Mouse (Mus musculus) adrenal gland, postnatal 36 days (tissue): ENCODE data around the gene Egfr. TPM values are rescaled to one million over a fixed set of nuclear protein-coding genes. Genes with fewer than 3 reads are reported as not detected.

Experiments used
- DNase-seq, 2 experiments: peaks; one replicate each; pipeline ENCODE4 v3.0.0; 2021; ENCODE audit warnings: mixed read lengths in 1 of 2
- long read RNA-seq, 2 experiments: library from polyadenylated mRNA; stranded (forward); transcript quantifications; one replicate each; pipeline ENCODE4 v2.0.0; 2021; ENCODE audit warnings: borderline sequencing depth in 2 of 2
- total RNA-seq, 2 experiments: library from RNA; stranded (reverse); gene quantifications; 2 replicates each; pipeline ENCODE4 v1.2.3; 2021

The Egfr gene
- total RNA-seq, result 10 to 100 TPM in 1 of 2 experiments, 1 to 10 TPM in 1; 9.0 to 16.4 TPM
- long read RNA-seq, experiment 1, partial matches to known transcripts, result 1 of 3 reads
- long read RNA-seq, experiment 1, other reads (novel, unspliced or antisense), result 2 of 3 reads
- long read RNA-seq, experiment 2, partial matches to known transcripts, result 1 of 2 reads
- long read RNA-seq, experiment 2, other reads (novel, unspliced or antisense), result 1 of 2 reads

DNA sequence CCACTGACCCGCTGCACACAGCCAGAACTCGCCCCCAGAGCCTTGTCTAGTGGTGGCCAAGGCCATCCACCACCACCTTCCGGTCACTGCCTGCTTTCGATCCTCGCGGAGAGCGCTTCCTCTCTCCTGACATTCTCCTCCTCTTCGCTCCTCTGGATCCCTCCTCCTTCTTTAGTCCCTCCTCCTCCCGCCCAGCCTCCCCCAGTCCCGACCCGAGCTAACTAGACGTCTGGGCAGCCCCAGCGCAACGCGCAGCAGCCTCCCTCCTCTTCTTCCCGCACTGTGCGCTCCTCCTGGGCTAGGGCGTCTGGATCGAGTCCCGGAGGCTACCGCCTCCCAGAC, at the start of gene Egfr:
Gene Egfr, plus strand, starts transcription at position 197 of the 342 bp plus-strand sequence.
- peak; percentile 69 for DNase-seq

- DNase-seq, result no peak
Observed at GRCm38 (mm10) chr11:16703221-16703620, 48.8 kb upstream of the Egfr start.

DNA sequence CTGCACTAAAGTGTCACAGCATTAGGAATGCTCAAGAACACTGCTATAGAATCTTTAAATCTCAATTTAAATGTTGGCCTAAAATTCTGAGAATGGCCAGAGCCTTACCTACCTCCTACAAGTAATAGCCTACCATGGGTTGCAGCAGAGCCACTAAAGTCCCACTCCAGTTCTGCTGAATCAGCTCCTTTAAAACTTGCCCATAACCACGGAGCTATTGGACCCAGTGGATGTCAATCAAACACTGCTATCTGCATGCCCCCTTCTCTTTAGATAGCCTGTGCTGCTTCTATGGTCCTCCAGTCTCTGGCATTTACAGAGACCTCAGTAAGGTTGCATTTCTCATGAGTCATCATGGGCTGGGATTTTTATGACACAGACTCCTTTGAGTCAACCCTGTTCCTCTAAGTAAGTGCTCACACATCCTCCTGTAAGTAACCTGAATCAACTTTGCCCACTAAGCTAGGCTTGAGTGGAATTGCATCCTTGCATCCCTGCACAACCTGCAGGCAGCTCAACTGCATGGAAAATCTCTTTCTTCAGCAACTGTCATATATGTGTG, 16.8 kb upstream of the Egfr start:
- no peak for DNase-seq

DNA sequence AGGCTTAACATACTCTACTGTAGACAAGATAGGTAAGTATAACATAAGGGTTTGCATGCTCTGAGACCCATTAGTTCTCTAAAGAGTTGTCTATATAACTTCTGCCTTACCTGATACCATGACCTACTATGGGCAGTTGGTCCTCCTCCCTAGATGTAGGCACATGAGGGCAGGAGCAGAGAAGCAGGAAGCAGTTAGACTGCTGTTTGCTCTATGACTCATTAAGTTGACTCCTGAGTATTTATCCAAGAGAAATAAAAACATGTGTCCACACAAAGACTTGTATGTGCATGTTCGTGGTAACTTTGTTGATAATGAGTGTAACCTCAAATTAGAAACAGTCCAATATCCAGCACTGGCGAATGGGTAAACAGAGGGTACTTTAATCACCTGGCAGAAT, 14.7 kb upstream of the Egfr start:
- DNase-seq, result no peak

DNA sequence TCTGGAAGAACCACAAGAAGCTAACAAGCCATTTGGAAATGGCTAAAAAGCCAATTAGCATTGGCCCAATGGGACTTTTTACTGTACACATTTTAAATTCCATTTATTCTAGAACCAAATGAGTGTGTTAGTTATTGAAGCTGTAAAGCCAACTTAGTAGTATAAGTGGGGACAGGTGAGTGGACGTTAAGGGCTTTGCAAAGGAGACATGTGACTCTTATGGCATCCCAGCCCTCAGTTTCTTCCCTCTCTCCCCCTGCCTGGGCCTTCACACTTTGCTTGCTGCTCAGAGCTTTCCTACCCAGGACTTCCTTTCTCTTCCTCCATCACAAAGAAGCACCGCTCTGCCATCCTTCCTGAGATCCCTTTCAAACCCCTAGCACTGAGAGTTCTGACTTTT, 13.3 kb upstream of the Egfr start:
- no peak for DNase-seq

GRCm38 (mm10) chr11:16739155-16739554, 12.8 kb upstream of the Egfr start:
- no peak for DNase-seq

- no peak for DNase-seq
Observed at GRCm38 (mm10) chr11:16740691-16741611, 11.1 kb upstream of the Egfr start.

- no peak for DNase-seq
Observed at GRCm38 (mm10) chr11:16742251-16742650, 9.8 kb upstream of the Egfr start.

- no peak for DNase-seq
Observed at GRCm38 (mm10) chr11:16742821-16743220, 9.2 kb upstream of the Egfr start.

DNA sequence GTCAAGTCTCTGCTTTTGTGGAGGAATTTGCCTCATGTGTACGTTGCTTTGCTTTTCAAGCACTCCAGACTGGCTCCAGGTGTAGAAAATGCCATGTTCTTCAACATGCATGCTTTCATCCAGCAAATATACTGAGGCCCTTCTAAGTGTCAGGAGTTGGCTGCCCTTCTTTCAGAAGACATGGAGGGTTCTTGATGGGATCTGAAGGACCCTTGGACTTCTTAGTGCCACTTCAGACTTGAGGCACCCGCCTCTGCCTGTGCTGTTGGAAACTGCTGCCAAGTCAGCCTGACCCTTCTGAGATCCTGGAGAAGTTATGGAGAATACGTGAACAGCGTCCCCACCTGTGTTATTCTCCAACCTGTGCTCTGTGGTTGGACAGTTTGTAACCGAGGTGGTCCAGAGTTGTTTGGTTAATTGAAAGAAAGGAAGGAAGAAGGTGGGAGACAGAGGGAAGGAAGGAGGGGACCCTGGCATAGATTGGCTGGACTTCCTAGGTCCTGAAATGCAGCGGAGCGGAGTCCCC, 483 bp upstream of the Egfr start:
- no peak for DNase-seq

GRCm38 (mm10) chr11:16752349-16753153, 548 bp downstream of the Egfr start:
- peak in 1 of 2 experiments; percentile 20 for DNase-seq

GRCm38 (mm10) chr11:16753154-16754040, 1.4 kb downstream of the Egfr start:
- no peak for DNase-seq

DNA sequence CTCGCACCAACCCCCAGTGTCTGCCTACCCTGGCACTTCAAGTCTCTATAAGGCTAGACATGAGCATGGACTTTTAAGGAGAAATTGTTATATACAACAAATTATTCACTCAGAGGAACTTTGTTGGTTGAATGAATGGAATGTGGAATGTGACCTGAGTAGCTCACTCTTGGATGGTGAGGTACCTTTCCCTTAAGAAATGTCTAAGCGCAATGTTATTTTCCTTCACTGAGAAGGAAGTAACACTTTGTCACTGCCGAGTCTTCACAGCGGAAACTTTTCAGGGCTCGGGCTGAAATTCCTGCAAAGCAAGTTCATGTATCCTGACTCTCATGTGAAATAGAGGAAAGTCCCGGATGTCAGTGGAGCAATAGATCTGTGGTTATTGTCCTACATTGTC, 7.9 kb downstream of the Egfr start:
- DNase-seq, result no peak

GRCm38 (mm10) chr11:16761184-16761583, 9.2 kb downstream of the Egfr start:
- no peak for DNase-seq

GRCm38 (mm10) chr11:16766038-16766815, 14.2 kb downstream of the Egfr start:
- DNase-seq, result no peak

- no peak for DNase-seq
Observed at GRCm38 (mm10) chr11:16767984-16768383, 16.0 kb downstream of the Egfr start.

DNA sequence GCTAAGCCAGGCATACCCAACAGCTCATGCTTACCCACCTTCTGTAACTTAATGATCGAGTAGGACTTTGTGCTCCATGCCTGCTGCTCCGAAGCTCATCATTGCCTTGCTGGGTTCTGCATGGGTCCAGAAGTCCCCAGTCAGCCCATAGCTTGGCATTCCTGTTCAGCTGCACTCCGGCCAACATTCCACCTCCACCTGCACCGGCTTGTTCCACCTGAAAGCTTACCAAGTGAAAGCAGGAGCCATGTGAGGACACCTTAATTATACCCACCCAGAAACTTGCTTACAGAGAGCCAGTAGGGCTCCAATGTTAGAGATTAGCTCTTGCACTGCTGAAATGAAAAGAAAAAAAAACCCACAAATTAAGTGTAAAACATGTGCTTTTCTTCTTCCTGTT, 17.3 kb downstream of the Egfr start:
- DNase-seq, result no peak

DNA sequence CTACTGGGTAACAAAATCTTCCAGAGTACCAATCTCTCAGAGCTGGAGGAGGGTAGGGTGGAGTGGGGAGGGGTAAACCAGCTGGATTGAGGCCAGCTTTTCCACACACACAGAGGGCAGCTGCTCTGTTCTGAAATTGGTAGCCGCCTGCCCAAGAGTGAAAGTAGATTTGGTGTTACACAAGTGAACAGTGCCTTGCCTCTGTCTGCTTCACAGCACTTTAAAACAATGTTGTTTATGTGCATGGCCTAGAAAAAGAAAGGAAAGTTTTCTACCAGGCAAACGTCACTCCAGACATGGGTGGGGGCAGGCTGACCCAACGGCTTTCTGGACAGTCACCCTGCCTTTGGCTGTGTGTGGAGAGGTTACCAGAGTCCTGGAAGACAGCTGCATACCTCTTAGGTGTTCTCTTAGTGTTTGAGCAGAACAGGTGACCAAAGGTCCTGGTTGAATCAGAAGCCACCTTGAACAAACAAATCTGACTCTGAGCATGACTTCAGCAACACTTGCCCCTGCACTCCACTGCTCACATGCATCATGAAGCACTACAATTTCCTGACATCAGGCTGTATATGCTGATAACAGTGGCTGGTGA, 17.8 kb downstream of the Egfr start:
- DNase-seq, result no peak

DNA sequence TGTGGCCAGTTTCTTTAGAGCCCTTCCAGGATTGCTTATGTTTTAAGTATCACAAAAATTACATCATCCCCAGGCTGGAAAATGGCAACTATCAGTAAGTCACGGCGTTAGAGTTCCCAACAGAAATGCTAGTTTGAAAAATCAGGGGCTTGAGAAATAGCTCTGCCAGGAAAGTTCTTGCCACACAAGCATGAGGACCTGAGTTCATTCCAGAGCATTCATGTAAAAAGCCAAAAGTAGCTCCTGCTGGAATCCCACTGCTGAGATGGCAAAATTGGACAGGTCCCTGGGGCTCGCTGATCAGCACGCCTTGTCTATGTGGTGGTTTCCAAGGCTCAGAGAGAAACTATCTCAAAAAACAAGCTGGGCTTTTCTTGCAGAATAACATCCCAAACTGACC, 19.0 kb downstream of the Egfr start:
- no peak for DNase-seq

GRCm38 (mm10) chr11:16772717-16773116, 20.7 kb downstream of the Egfr start:
- DNase-seq, result no peak
